Mouse (Mus musculus) splenic B cell, adult 2 months (primary cell): ENCODE measurements around the gene Hoxa1.

Experiments
- DNase-seq: peaks from one replicate; pipeline ENCODE4 v3.0.0-alpha.2; 2011; ENCODE audit warnings: low read depth, low spot score
- H3K27me3 ChIP-seq: 2 replicates; pipeline ENCODE4 v1.6.1; 2012; ENCODE audit warnings: mild to moderate bottlenecking, low read length, moderate library complexity, mixed read lengths; ENCODE audit not compliant: control insufficient read depth, poor library complexity, insufficient read depth, severe bottlenecking
- H3K36me3 ChIP-seq: 2 replicates; pipeline ENCODE4 v1.6.1; 2012; ENCODE audit warnings: mild to moderate bottlenecking, low read length, moderate library complexity, mixed read lengths; ENCODE audit not compliant: control insufficient read depth, poor library complexity, insufficient read depth, severe bottlenecking

Gene Hoxa1

GRCm38 (mm10) chr6:52137841-52138535 lies 20.1 kb downstream of the Hoxa1 start:
- no peaks in the 10 kb centered on the region for H3K27me3 ChIP-seq
- H3K36me3 ChIP-seq = no peaks in the 10 kb centered on the region
- no peak for DNase-seq

- Histone ChIP-seq H3K36me3 (no peaks in the 10 kb centered on the region), H3K27me3 (no peaks in the 10 kb centered on the region)
- DNase-seq = no peak
Measured at GRCm38 (mm10) chr6:52123673-52124072, 34.4 kb downstream of the Hoxa1 start.

DNA sequence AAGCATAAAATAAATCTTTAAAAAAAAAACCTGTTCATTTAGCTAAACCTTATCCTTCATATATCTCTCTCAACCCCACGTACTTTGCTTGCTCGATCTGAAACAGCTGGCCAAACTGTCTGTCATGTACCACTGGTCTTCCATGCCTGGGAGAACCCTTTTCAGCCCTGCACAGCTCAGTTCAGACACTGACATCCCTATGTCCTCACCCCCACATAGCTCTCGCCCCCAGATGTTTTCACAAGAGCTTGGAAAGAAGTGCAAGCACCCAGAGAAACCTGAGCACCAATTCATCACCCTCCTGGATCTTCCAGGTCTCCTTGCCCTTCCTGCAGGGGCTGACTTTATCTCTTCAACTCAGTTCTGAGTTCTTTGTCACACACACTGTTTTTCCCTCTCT lies 36.9 kb downstream of the Hoxa1 start:
- Histone ChIP-seq H3K27me3 (no peaks in the 10 kb centered on the region), H3K36me3 (no peaks in the 10 kb centered on the region)
- no peak for DNase-seq

DNA sequence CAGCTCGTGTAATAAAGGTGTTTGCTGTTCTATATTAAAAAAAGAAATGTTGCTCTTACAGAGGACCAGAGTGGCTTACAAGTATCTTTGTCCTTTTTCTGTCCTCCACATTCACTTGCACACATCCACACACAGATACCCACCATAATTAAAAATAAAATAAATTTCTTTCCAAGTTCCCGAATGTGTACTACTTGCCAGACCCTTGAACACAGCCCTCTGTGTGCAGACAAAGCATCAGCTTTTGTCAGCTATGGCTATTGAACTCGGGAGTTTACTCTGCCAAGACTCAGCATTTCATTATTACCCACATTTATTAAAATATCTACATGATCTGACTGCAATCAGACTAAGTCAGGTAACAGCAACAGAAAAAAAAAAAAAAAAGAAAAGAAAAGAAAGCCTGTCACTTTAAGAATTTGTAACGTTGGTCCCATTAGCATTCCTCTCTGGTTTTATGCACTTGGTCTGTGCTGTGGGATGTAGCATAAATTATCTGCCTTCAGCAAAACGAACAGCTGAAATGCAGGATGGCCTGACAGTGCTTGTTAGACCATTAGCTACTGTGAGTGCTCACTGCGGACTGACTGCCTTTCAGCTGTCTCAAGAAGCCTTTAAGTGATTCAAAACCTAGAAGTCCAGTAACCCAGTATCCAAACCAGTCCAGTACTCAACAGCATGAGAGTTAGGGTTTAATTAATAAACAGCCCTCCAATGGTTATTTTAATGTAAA lies 39.0 kb downstream of the Hoxa1 start:
- H3K27me3 ChIP-seq = no peaks in the 10 kb centered on the region
- no peak for DNase-seq
- no peaks in the 10 kb centered on the region for H3K36me3 ChIP-seq

- H3K36me3 ChIP-seq = no peaks in the 10 kb centered on the region
- no peaks in the 10 kb centered on the region for H3K27me3 ChIP-seq
- no peak for DNase-seq
Measured at GRCm38 (mm10) chr6:52115899-52116298, 42.2 kb downstream of the Hoxa1 start.

DNA sequence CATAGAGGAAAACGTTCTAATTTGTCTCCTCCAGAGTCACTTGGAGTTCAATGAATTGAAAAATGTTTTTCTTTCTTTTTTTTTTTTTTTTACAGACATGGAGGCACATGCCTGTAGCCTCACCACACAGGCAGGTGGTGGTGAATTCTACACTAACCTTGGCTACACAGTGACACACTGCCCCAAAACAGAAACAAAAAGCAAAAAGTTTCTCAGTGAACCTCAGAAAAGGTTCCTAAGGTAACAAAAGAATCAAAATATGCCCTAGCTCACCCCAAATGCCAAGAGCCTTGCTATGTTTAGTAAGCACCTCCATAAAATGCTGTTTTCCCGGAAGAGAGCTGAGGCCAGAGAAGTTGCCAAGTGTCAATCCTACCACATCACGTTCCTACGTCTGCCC lies 46.3 kb downstream of the Hoxa1 start:
- DNase-seq = no peak
- Histone ChIP-seq H3K36me3 (no peaks in the 10 kb centered on the region), H3K27me3 (no peaks in the 10 kb centered on the region; the same call in 1 of the 2 replicates)

DNA sequence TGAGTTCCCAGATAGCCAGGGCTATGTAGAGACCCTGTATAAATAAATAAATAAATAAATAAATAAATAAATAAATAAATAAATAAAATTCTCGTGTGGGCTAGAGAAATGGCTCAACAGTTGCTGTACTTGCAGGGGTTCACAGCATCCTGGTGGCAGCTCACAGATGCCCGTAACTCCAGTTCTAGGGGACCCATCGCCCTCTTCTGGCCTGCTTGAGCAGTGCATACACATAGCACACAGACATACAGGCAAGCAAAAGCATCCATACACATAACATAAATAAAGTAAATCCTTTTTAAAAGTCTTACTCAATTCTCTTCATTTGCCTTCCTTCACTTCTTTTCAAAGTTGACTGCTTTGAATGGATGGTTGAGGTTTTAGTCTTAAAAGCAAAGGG lies 50.7 kb downstream of the Hoxa1 start:
- no peaks in the 10 kb centered on the region; the same call in 1 of the 2 replicates for H3K27me3 ChIP-seq
- no peak for DNase-seq
- H3K36me3 ChIP-seq = no peaks in the 10 kb centered on the region

DNA sequence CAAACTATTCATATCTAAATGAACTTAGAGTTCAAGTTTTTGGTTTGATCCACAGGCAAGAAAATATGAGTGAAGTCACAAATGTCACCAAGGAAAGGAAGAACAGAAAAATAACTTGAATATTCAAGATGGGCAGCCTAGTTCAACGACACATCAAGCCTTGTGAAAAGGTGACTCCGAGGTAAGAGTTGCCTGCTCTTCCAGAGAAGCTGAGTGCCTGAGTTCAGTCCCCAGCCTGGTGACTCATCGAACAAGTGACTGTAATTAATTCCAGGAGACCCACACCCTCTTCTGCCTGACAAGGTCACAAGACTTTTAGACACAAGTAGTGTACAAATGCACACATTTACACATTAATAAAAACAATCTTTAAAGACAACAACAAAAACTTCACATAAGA lies 51.4 kb downstream of the Hoxa1 start:
- no peak for DNase-seq
- Histone ChIP-seq H3K27me3 (no peaks in the 10 kb centered on the region; the same call in 1 of the 2 replicates), H3K36me3 (no peaks in the 10 kb centered on the region)

DNA sequence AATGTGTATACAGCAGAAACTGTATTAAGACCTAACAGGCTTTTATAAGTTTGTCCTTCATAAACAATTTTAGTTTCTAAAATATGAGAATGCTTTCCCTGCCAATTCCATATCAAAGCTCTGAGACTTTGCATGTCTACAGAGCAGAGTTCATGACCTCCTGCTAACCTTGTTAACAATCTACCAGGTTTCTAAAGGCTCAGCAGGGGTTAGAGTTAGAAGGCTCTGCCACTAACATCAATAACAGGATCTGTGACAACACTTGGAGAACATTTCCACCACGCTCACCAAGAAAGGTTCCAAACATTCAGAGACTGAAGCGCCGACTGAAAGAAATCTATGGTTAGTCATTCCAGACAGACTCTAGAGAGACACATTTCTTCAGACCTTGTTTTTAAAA lies 51.9 kb downstream of the Hoxa1 start:
- DNase-seq = no peak
- no peaks in the 10 kb centered on the region; the same call in 1 of the 2 replicates for H3K27me3 ChIP-seq
- no peaks in the 10 kb centered on the region for H3K36me3 ChIP-seq
